Mouse (Mus musculus) embryo, embryonic 9.5 days (tissue): ENCODE data around the gene Carnmt1.

Experiments
- DNase-seq: peaks from one replicate; pipeline ENCODE4 v3.0.0-alpha.2; 2017; ENCODE audit errors: extremely low spot score

The Carnmt1 gene

DNA sequence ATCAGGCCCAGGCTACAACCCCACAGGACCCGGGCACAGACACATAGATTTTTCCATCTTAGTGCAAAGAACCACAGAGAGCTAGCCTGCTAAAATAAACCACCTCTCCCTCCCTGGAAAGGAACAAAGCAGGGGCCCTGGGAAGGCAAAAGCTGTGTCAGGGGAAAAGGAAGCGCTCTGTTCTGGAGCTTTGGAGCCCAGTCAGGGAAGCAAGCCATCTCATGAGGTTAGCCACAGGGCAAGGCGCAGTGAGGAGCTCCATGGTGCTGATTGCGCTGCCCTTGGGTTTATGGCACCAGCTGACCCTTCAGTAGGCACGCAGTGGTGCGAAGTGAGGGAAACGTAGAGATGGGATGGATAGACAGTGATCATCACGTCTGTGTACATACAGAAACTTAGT lies 16.2 kb upstream of the Carnmt1 start:
- no peak for DNase-seq

DNA sequence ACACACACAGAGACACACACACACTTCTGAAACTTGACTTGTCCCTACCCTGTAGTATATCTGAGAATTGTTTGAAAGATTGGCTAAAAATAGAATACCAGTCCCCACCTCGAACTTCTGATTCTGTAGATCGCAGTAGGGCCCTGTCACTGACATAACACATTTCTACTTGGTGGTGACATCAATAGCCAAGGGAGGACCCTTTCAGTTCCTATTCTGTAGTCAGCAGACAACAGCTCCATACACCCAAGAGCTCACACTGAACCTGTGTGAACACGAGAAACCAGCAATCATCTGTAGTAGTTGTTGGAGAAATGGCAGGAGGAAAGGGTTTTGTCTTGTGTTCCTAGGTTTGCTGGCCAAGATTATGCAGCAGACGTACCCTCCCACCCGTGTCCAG lies 15.6 kb upstream of the Carnmt1 start:
- DNase-seq: no peak

DNA sequence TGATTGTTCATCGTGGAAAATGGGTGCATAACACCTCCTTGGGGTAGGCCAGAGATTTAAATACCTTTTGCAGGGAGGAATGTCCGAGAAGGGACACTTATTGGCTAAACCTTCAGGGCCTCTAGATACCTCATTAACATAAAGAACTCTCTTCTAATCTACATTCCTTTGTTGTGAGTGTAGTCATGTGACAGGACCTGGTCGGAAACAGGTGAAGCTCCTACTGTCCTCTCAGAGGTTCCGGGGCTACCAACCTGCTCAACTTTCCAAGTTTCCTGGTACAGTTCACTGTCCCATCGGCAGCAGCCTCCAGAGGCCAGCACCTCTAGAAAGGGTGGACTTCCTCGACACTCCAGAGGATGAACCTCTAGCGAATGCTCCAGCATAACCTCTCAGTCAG lies 14.6 kb upstream of the Carnmt1 start:
- DNase-seq: no peak

DNA sequence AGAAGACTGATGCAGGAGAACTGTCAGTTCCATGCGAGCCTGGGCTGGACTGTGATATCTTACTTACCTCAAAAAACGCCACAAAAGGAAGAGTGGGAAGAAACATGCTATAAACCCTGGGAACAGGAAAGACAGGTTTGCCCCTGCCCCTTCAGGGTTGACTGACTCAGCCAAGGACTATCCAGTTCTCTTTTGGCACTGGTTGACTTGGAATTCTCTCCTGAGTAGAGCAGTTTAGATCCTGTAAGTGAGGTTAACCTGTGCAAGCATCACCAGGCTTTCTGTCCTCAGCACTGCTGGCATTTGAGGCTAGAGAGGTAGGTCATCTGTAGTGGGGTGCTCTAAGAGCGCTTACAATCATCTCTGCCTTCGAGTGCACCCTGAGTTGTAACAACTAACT lies 12.1 kb upstream of the Carnmt1 start:
- DNase-seq: no peak

DNA sequence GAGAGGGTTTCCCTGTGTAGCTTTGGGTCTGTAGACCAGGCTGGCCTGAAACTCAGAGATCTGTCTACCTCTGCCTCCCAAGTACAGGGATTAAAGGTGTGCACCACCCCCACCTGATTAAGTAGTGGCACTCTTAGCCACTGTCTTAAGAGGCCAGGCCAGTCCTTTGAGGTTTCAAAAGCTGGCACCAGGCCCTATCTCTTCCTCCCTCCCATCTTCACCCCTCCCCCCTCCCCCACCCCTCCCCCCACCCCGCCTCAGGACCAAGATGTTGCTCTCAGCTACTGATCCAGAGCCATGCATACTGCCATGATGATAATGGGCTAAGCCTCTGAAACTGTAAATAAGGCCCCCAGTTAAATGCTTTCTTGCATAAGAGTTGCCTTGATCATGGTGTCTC lies 11.2 kb upstream of the Carnmt1 start:
- no peak for DNase-seq

GRCm38 (mm10) chr19:18660466-18660865 lies 10.1 kb upstream of the Carnmt1 start:
- DNase-seq: no peak

- DNase-seq: no peak
Measured at GRCm38 (mm10) chr19:18661683-18662082, 8.9 kb upstream of the Carnmt1 start.

GRCm38 (mm10) chr19:18663904-18664303 lies 6.7 kb upstream of the Carnmt1 start:
- DNase-seq: no peak

- no peak for DNase-seq
Measured at GRCm38 (mm10) chr19:18666966-18667365, 3.6 kb upstream of the Carnmt1 start.

- DNase-seq: no peak
Measured at GRCm38 (mm10) chr19:18669551-18669950, 1.0 kb upstream of the Carnmt1 start.

- peak; percentile 65 for DNase-seq
Measured at GRCm38 (mm10) chr19:18671056-18671741, 635 bp downstream of the Carnmt1 start.

DNA sequence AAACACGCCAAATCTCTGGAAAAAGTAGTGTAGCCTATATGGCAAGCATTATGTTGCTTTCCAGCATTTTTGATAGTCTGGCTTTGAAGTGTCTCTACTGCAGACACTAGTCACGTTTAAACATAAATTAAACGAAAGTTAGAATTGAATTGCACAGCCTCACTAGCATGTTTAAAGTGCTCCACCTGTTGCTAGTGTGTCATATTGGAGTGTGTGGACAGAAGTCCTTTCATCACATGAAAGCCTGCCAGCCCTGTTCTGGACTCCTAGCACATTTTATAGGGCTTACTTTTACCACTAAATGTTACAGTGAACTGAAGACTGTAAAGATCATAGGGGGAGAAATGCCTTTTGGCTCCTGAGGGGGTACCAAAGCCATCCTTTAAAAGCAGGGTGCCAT lies 1.9 kb downstream of the Carnmt1 start:
- no peak for DNase-seq

DNA sequence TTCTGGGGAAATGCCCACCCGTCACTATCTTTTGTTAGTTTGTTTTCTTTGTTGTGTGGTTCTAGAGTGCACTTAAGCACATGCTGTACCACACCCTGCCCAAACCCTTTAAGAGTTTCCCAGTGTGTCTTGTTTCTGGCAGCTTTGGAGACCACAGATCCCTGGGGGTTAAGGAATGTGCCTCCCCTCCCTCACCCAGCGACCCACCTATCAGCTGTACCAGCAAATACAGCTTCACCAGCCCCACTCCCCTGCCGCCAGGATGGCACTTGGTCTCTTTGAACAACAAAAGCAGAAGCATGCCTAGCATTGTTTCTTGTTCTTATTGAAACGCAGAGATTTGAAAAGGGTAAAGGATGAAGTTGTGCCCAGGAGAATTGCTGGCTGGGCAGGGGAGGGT lies 2.6 kb downstream of the Carnmt1 start:
- no peak for DNase-seq

GRCm38 (mm10) chr19:18682142-18682541 lies 11.6 kb downstream of the Carnmt1 start:
- DNase-seq: no peak

- DNase-seq: peak; percentile 49
Measured at GRCm38 (mm10) chr19:18687556-18687955, 17.0 kb downstream of the Carnmt1 start.

DNA sequence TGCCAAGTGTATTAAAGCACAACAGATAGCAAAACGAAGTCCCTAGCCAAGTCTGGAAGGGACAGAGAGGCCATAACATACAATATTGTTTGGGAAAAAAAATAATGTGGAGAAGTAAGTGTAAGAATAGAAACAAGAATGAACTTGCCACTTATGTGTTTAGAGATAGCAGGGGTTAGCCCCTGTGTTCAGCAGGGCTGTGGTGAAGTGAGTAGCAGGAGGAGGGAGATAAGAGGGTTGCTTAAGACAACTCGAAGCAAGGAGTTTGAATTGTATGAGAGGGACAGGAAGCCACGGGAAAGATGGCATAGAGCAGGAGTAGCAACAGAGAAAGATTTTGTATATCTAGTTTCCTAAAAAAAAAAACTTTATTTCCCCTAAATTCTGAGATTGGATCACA lies 21.6 kb downstream of the Carnmt1 start:
- no peak for DNase-seq

GRCm38 (mm10) chr19:18692768-18693167 lies 22.2 kb downstream of the Carnmt1 start:
- no peak for DNase-seq

DNA sequence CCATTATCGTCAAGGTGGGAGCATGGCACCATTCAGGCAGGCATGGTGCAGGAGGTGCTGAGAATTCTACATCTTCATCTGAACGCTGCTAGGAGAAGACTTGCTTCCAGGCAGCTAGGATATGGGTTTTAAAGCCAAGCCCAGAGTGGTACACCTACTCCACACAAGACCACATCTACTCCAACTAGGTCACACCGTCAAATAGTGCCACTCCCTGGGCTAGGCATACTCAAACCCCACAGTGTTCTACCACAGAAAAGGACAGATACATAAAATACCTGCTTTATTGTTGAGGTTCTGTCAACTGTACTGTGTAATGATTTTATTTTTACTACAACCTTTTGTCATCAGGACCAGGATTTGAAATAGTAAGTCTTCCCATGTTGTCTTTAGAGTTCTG lies 24.6 kb downstream of the Carnmt1 start:
- no peak for DNase-seq

DNA sequence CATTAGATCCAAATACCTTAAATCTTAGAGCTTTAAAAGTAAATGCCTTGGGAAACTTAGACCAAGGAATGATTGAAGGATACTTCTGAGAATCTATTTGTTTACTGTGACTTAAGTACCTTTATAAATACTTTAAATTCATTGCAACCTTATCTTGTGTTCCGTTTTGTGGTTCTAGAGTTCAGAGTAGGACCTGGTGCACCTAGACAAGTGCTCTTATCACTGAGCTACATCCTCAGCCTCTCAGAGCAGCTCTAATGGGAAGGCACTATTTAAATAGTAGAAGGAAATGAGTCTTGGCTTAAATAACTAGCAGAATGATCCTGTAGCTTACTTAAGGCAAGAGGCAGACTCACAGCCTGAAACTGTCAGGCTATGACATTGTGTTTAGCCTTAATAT lies 25.0 kb downstream of the Carnmt1 start:
- no peak for DNase-seq

DNA sequence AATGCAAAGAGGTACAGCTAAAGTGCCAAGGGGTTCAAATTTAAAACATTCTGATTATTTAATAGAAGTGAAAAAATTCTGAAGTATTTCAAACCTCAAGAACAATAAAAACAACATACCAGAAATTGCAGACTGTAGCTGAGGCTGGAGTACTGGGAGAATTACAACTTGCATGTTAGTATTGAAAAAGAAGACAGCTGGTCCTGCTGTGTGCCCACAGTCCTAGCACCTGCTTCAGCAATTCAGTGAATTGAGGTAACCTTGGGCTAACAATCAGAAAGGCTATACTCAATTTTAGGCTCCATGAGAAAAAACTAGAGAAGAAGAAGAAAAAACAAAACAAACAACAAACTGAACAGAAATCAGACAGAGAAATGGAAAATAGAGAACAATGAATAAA lies 37.5 kb downstream of the Carnmt1 start:
- no peak for DNase-seq

DNA sequence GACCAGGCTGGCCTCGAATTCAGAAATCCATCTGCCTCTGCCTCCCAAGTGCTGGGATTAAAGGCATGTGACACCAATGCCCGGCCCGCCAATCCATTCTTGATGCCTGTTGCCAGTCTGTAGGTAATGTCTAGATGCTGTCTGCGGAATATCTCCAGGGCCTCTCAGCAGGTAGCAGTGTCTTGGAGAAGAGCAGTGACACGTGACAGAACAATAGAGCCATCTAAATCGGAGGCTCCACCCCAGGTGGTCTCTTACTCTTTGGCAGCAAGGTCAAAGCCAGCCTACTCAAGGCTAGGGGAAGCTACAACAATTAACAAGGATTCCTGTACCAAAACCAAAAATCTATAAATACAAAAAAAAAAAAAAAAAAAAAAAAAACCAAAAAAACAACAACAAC lies 40.3 kb downstream of the Carnmt1 start:
- no peak for DNase-seq

GRCm38 (mm10) chr19:18711589-18711988 lies 41.0 kb downstream of the Carnmt1 start:
- DNase-seq: no peak

- DNase-seq: peak; percentile 19
Measured at GRCm38 (mm10) chr19:18712153-18712865, 41.7 kb downstream of the Carnmt1 start.

DNA sequence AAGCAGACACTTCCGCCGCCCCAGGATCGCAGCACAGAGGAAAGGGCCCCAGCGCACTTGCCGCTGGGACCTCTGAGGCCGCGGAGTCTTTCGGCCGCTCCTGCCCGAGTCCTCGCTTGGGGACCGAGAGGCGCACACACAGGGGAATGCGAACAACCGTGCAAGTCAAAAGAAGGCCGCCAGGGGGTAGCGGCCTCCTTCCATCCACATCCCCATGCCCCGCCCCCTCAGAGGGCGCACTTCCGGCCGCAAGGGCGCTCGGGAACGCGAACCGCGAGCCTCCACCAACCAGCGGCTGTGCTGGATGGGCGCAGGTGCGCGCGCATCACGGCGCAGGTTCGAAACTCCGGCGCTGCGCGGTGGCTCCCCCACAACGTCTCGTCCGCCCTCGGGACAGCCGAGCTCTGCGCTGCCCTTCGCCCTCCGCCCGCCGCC lies 42.3 kb downstream of the Carnmt1 start, which contains the start of gene D030056L22Rik:
Gene D030056L22Rik (plus strand): TSS at position 328 of the 435 bp plus-strand sequence.
- peak; percentile 97 for DNase-seq
